Mouse (Mus musculus) bone marrow macrophage, adult 2 months (primary cell): ENCODE results near the gene Olfr568. TPM values are rescaled to one million over a fixed set of nuclear protein-coding genes. Genes with fewer than 3 reads are reported as not detected.

Experiments
- H3K27ac ChIP-seq: 2 replicates; pipeline ENCODE4 v1.5.1; 2012; ENCODE audit warnings: low read depth, low read length; ENCODE audit not compliant: insufficient read depth
- H3K4me1 ChIP-seq: 2 replicates; pipeline ENCODE4 v1.6.1; 2012; ENCODE audit warnings: low read length; ENCODE audit not compliant: control insufficient read depth, insufficient read depth
- H3K4me3 ChIP-seq: 2 replicates; pipeline ENCODE4 v1.5.1; 2012; ENCODE audit warnings: mild to moderate bottlenecking, low read length, moderate library complexity; ENCODE audit not compliant: insufficient read depth
- CTCF ChIP-seq: IDR thresholded peaks from 2 replicates; pipeline ENCODE4 v1.5.1; 2012; ENCODE audit warnings: low read depth, mild to moderate bottlenecking, low read length, moderate library complexity
- POLR2A ChIP-seq: IDR thresholded peaks from 2 replicates; pipeline ENCODE4 v1.6.1; 2012; ENCODE audit warnings: mild to moderate bottlenecking, low read depth, low read length, borderline replicate concordance
- polyA plus RNA-seq: library from polyadenylated mRNA; stranded (reverse); fragments of >200 nt; gene quantifications from 2 replicates; pipeline ENCODE4 v1.2.4, GENCODE M21; 2012; ENCODE audit not compliant: missing spikeins, insufficient read depth, insufficient read length

Olfr568 gene
- polyA plus RNA-seq, result not detected in 2 replicates

DNA sequence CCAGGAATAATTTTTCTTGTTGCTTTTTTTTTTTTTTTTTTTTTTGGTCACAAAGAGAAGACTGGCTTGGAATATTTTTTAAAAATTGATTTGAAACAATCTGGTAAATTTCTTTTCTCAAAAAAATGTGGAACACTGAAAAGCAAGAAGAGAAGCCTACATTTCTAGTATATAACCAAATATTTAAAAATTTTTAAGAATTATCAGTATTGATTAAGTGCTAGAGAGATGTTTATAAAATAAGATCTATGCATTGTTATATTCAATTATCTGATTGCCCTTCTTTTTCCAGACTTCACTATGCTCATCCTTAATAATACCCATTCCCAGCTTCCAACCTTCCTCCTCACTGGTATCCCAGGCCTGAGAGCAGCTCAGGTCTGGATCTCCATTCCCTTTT lies at the start of gene Olfr568:
TSS of gene Olfr568 (plus strand) at position 301 of the 400 bp plus-strand sequence.
- Histone ChIP-seq H3K4me3 (no peak within 1 kb of the TSS), H3K27ac (no peak within 1 kb of the TSS), H3K4me1 (no peaks in the 10 kb centered on the region)
- TF ChIP-seq CTCF (no peak), POLR2A (no peak)

GRCm38 (mm10) chr7:102855807-102856206 lies 21.1 kb upstream of the Olfr568 start:
- Histone ChIP-seq H3K27ac (no peak overlapping the region), H3K4me1 (no peaks in the 10 kb centered on the region), H3K4me3 (no peak overlapping the region)
- TF ChIP-seq POLR2A (no peak), CTCF (no peak)

- Histone ChIP-seq H3K4me1 (no peaks in the 10 kb centered on the region), H3K27ac (no peak within 1 kb of the TSS), H3K4me3 (no peak within 1 kb of the TSS)
- no peak for TF ChIP-seq POLR2A
- TF ChIP-seq CTCF, result no peak
These were observed 18.3 kb upstream of the Olfr568 start, which contains the start of gene Olfr566 for GRCm38 (mm10) chr7:102858665-102859064. TSS of gene Olfr566 (minus strand) at chr7:102858765.

DNA sequence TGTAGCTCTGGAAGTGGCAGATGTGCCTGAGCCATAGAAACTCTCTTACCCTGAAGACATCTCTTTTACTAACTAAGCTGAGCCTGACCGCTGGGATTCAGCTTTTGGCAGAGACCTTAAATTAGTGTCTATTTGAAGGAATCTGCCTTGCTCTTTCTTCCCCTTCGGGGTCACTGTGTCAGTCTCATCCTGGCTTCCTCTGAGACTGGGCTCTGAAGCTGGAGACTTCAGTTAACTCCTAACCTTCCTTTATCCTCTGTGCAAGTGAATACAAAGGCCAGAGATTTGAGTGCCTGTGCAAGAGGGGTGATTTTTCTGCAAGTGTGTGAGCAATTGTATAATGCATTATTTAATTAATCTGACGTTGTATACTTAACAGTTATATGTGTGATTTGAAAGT lies 13.9 kb downstream of the Olfr568 start, which contains the start of gene Olfr569:
TSS of gene Olfr569 (minus strand) at position 101 of the 400 bp plus-strand sequence.
- H3K27ac ChIP-seq, result no peak within 1 kb of the TSS
- TF ChIP-seq CTCF, result no peak
- TF ChIP-seq POLR2A, result no peak
- no peak within 1 kb of the TSS for H3K4me3 ChIP-seq
- H3K4me1 ChIP-seq, result no peaks in the 10 kb centered on the region

DNA sequence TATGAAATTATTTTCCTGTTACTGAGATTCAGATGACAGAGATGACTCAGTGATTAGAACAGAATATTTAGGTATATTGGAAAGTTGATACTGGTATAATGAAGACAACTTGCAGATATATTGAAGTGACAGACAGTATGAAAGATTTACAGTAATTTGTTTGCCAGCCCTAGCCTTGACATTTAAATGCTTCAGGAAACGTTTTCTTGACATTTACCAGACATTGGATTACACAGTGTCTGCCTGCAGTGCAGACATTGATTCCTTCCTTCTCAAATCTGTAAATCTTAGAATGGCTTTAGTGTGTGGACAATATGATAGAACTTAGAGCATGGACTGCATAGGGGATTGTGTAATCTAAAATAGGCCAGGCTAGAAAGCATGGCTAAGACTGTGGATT lies 38.3 kb downstream of the Olfr568 start:
- H3K4me3 ChIP-seq, result no peak overlapping the region
- no peaks in the 10 kb centered on the region for H3K4me1 ChIP-seq
- no peak overlapping the region for H3K27ac ChIP-seq
- TF ChIP-seq CTCF (no peak), POLR2A (no peak)

- TF ChIP-seq CTCF (no peak), POLR2A (no peak)
- Histone ChIP-seq H3K4me3 (no peak overlapping the region), H3K27ac (no peak overlapping the region), H3K4me1 (no peaks in the 10 kb centered on the region)
These were observed 39.5 kb downstream of the Olfr568 start for GRCm38 (mm10) chr7:102916405-102916804.

GRCm38 (mm10) chr7:102917032-102917875 lies 40.3 kb downstream of the Olfr568 start, which contains the start of gene Olfr571:
TSS of gene Olfr571 (minus strand) at chr7:102917536.
- Histone ChIP-seq H3K27ac (no peak within 1 kb of the TSS), H3K4me3 (no peak within 1 kb of the TSS), H3K4me1 (no peaks in the 10 kb centered on the region)
- no peak for TF ChIP-seq POLR2A
- TF ChIP-seq CTCF, result no peak

- TF ChIP-seq CTCF (no peak), POLR2A (no peak)
- H3K27ac ChIP-seq, result no peak overlapping the region
- no peak overlapping the region for H3K4me3 ChIP-seq
- no peaks in the 10 kb centered on the region for H3K4me1 ChIP-seq
These were observed 42.7 kb downstream of the Olfr568 start for GRCm38 (mm10) chr7:102919632-102920031.

DNA sequence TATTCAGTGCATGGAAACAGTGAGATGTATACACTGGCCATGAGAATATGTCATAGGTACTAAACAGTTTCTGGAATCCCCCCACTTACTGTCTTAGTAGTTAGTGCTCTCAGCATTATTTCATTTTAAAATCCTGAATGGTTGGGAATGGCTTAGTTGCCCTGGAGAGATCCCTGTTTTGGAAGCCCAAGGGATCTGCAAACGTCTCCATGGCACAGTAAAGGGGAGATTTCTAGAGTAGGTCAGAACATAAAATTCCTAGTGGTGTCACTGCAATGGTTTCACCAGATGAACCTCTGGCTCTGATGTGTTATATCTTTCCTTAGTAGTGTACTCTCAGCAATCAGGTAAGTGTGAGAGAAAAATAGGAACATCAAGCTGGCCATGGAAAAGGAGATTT lies 47.2 kb downstream of the Olfr568 start, which contains the start of gene Olfr572:
TSS of gene Olfr572 (plus strand) at position 301 of the 400 bp plus-strand sequence.
- no peak within 1 kb of the TSS for H3K27ac ChIP-seq
- no peak within 1 kb of the TSS for H3K4me3 ChIP-seq
- H3K4me1 ChIP-seq, result no peaks in the 10 kb centered on the region
- no peak for TF ChIP-seq CTCF
- TF ChIP-seq POLR2A, result no peak

DNA sequence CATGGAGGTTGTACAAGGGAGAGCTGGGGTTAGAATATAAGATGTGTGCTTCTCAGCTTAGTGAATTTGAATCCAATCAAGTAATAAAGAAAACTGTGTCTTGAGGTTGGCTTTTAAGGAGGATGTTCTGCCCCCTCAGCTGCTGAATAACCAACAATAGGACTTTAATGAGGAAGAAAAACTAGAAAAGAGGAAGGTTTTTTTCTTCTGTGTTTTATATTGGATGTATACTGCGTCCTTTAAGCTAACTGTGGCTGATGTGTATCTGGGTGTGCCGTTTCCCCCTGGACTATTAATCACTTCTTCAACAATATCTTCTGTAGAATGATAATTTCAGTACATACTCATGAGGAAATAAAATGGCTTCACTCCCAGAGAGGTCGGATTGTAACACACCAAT lies 50.2 kb downstream of the Olfr568 start:
- Histone ChIP-seq H3K4me3 (no peak overlapping the region), H3K4me1 (no peaks in the 10 kb centered on the region), H3K27ac (no peak overlapping the region)
- TF ChIP-seq CTCF (no peak), POLR2A (no peak)

Other genes with a start within 250 kb of the Olfr568 start
- gene Olfr554, start 238.7 kb upstream of the Olfr568 start, polyA plus RNA-seq, result not detected in 2 replicates
- gene Olfr555, start 218.3 kb upstream of the Olfr568 start, polyA plus RNA-seq, result not detected in 2 replicates
- gene Olfr556, start 212.2 kb upstream of the Olfr568 start, polyA plus RNA-seq, result not detected in 2 replicates
- 9.3 and 10.5 TPM in 2 replicates for gene Trim68, start 189.8 kb upstream of the Olfr568 start, polyA plus RNA-seq
- not detected in 2 replicates for gene Olfr557, start 181.2 kb upstream of the Olfr568 start, polyA plus RNA-seq
- gene Olfr558, start 174.9 kb upstream of the Olfr568 start, polyA plus RNA-seq, result not detected in 2 replicates
- gene Olfr33, start 158.1 kb upstream of the Olfr568 start, polyA plus RNA-seq, result not detected in 2 replicates
- gene Olfr559, start 149.6 kb upstream of the Olfr568 start, polyA plus RNA-seq, result not detected in 2 replicates
- gene Olfr560, start 117.8 kb upstream of the Olfr568 start, polyA plus RNA-seq, result not detected in 2 replicates
- gene Olfr78, start 117.7 kb upstream of the Olfr568 start, polyA plus RNA-seq, result not detected in 2 replicates
- not detected in 2 replicates for gene Olfr561, start 105.9 kb upstream of the Olfr568 start, polyA plus RNA-seq
- gene Olfr564, start 73.6 kb upstream of the Olfr568 start, polyA plus RNA-seq, result not detected in 2 replicates
- gene Olfr566, start 18.4 kb upstream of the Olfr568 start, polyA plus RNA-seq, result not detected in 2 replicates
- not detected in 2 replicates for gene Olfr569, start 13.8 kb downstream of the Olfr568 start, polyA plus RNA-seq
- gene Olfr570, start 17.5 kb downstream of the Olfr568 start, polyA plus RNA-seq, result not detected in 2 replicates
- 0.11 TPM in 1 of 2 replicates, not detected in the other for gene Olfr571, start 40.4 kb downstream of the Olfr568 start, polyA plus RNA-seq
- gene Olfr572, start 47.3 kb downstream of the Olfr568 start, polyA plus RNA-seq, result not detected in 2 replicates
- gene Olfr573-ps1, start 65.5 kb downstream of the Olfr568 start, polyA plus RNA-seq, result not detected in 2 replicates
- not detected in 2 replicates for gene Olfr574, start 71.3 kb downstream of the Olfr568 start, polyA plus RNA-seq
- not detected in 2 replicates for gene Olfr575, start 81.7 kb downstream of the Olfr568 start, polyA plus RNA-seq
- not detected in 2 replicates for gene Olfr576, start 85.5 kb downstream of the Olfr568 start, polyA plus RNA-seq
- gene Olfr577, start 98.8 kb downstream of the Olfr568 start, polyA plus RNA-seq, result not detected in 2 replicates
- not detected in 2 replicates for gene Olfr578, start 112.2 kb downstream of the Olfr568 start, polyA plus RNA-seq
- gene Olfr582, start 160.9 kb downstream of the Olfr568 start, polyA plus RNA-seq, result not detected in 2 replicates
- gene Olfr583, start 174.2 kb downstream of the Olfr568 start, polyA plus RNA-seq, result not detected in 2 replicates
- not detected in 2 replicates for gene Olfr584, start 204.8 kb downstream of the Olfr568 start, polyA plus RNA-seq
- gene Olfr585, start 220.6 kb downstream of the Olfr568 start, polyA plus RNA-seq, result not detected in 2 replicates
- not detected in 2 replicates for gene Olfr586, start 248.5 kb downstream of the Olfr568 start, polyA plus RNA-seq